Mouse (Mus musculus) hindbrain, embryonic 16.5 days (tissue): ENCODE measurements around the gene Retreg1. TPM values are rescaled to one million over a fixed set of nuclear protein-coding genes. Genes with fewer than 3 reads are reported as not detected.
A peak's percentile ranks its signal among the peaks of the same experiment; 100 is the strongest.

Source experiments
- ATAC-seq: fragments of 200-750 bp; cut with Nextera tagmentation; 2 replicates; pipeline ENCODE4 v1.8.0; 2017; ENCODE audit warnings: moderate TSS enrichment, moderate library complexity
- H3K27ac ChIP-seq: fragments of 300-500 bp; sonication (generic); 2 replicates; pipeline ENCODE4 v1.5.1; 2014; ENCODE audit warnings: low read depth, mild to moderate bottlenecking, control low read depth, low read length, moderate library complexity
- H3K27me3 ChIP-seq: fragments of 300-500 bp; sonication (generic); replicated peaks from 2 replicates; pipeline ENCODE4 v1.6.1; 2014; ENCODE audit warnings: low read length; ENCODE audit not compliant: control insufficient read depth, insufficient read depth
- H3K36me3 ChIP-seq: fragments of 300-500 bp; sonication (generic); 2 replicates; pipeline ENCODE4 v1.6.1; 2014; ENCODE audit warnings: mild to moderate bottlenecking, low read length, moderate library complexity, mixed read lengths; ENCODE audit not compliant: control insufficient read depth, insufficient read depth
- H3K4me1 ChIP-seq: fragments of 300-500 bp; sonication (generic); 2 replicates; pipeline ENCODE4 v1.6.1; 2014; ENCODE audit warnings: low read depth, low read length; ENCODE audit not compliant: control insufficient read depth, insufficient read depth
- H3K4me2 ChIP-seq: fragments of 300-500 bp; sonication (generic); 2 replicates; pipeline ENCODE4 v1.6.1; 2014; ENCODE audit warnings: mild to moderate bottlenecking, low read length, control low read depth, moderate library complexity
- H3K4me3 ChIP-seq: fragments of 300-500 bp; sonication (generic); 2 replicates; pipeline ENCODE4 v1.5.1; 2014; ENCODE audit warnings: mild to moderate bottlenecking, low read length, control low read depth, moderate library complexity
- H3K9ac ChIP-seq: fragments of 300-500 bp; sonication (generic); 2 replicates; pipeline ENCODE4 v1.6.1; 2014; ENCODE audit warnings: low read depth, mild to moderate bottlenecking, control low read depth, low read length, moderate library complexity
- H3K9me3 ChIP-seq: fragments of 300-500 bp; sonication (generic); 2 replicates; pipeline ENCODE4 v1.6.1; 2014; ENCODE audit warnings: mild to moderate bottlenecking, low read length, moderate library complexity; ENCODE audit not compliant: control insufficient read depth
- WGBS: fragments of 180-500 bp; shearing (Covaris S2); extraction: QIAGEN DNeasy Blood & Tissue Kit; methylation state at CpG from one replicate; pipeline ENCODE4 v1.1.7; 2014; 5-methylcytosine and 5-hydroxymethylcytosine counted together
- polyA plus RNA-seq: library from polyadenylated mRNA; unstranded; fragments of >200 nt; fragmentation: Nextera tagmentation; extraction: Ambion mirVana; gene quantifications from 2 replicates; pipeline ENCODE4 v1.2.1, GENCODE M21; 2015

Gene Retreg1
- polyA plus RNA-seq, 1 experiment from 2014 or later: 19.0 TPM

DNA sequence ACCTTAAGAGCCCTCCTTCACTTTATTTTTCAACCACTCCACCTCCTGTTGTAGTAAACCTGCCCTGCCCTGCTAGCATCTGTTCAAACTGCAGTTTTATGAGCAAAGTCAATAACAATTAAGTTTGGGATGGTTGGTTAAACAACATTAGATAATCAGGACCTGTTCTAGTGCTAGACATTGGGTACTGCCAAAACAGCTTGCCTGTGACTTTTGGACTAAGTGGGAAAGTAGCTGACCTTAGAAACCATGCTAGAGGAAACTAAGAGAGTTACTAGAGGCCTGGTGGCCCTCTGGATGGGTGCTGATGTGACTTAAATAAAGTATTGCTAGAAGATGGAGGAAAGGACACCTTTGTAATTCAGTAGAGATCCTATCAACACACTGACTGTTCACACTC, 21.0 kb upstream of the Retreg1 start:
- no peak for ATAC-seq
- H3K36me3 ChIP-seq: no peaks in the 10 kb centered on the region
- H3K27ac ChIP-seq: no peak overlapping the region
- H3K4me2 ChIP-seq: no peak overlapping the region
- no peak overlapping the region for H3K9ac ChIP-seq
- H3K4me1 ChIP-seq: no peaks in the 10 kb centered on the region
- no peaks in the 10 kb centered on the region for H3K27me3 ChIP-seq
- H3K4me3 ChIP-seq: no peak overlapping the region
- H3K9me3 ChIP-seq: no peaks in the 10 kb centered on the region

DNA sequence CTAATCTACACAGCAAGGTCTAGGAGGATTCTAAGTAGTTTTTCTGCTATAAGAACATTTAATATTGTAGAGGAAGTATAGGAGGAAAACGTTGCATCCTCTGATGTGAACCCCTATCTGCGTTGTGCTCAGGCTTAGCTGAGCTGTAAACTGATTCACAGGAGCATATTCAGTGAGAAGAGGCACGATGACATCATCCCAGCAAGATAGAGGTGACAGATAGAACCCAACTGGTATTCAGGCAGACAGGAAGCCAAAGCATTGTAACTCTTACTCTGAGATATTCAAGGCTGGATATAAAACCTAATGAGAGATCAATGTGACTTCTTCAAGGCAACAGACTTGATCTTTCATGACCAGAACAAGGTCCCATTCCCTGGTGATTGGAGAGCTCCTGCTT, 20.3 kb upstream of the Retreg1 start:
- Histone ChIP-seq H3K27me3 (no peaks in the 10 kb centered on the region), H3K36me3 (no peaks in the 10 kb centered on the region), H3K4me3 (no peak overlapping the region), H3K27ac (no peak overlapping the region), H3K4me2 (no peak overlapping the region), H3K4me1 (no peaks in the 10 kb centered on the region), H3K9ac (no peak overlapping the region), H3K9me3 (no peaks in the 10 kb centered on the region)
- WGBS: 60% methylated on average over 3 of the region's 3 CpGs
- no peak for ATAC-seq

DNA sequence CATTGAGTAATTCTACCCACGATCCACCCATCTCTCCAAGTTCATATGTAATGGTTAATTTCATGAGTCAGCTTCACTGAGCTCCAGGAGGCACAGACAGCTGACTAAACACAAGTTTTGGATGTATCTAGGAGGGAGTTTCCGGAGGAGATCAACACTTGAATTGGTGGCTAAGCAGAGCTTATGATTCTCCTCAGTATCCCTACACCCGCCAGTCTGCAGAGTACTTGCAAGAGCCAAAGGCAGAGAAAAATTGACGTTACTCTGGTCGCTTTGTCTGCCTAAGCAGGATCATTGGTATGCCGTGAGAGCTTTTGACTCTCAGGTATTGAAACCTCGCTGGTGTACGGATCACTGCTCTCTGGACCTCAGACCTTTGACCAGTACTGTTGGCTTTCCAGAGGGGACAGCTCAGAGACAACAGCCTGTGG, 16.4 kb upstream of the Retreg1 start:
- Histone ChIP-seq H3K4me2 (no peak overlapping the region), H3K9me3 (no peaks in the 10 kb centered on the region), H3K9ac (no peak overlapping the region), H3K27me3 (no peaks in the 10 kb centered on the region), H3K36me3 (no peaks in the 10 kb centered on the region), H3K27ac (no peak overlapping the region), H3K4me1 (no peaks in the 10 kb centered on the region), H3K4me3 (no peak overlapping the region)
- 84% methylated on average over 8 of the region's 8 CpGs for WGBS
- no peak for ATAC-seq

DNA sequence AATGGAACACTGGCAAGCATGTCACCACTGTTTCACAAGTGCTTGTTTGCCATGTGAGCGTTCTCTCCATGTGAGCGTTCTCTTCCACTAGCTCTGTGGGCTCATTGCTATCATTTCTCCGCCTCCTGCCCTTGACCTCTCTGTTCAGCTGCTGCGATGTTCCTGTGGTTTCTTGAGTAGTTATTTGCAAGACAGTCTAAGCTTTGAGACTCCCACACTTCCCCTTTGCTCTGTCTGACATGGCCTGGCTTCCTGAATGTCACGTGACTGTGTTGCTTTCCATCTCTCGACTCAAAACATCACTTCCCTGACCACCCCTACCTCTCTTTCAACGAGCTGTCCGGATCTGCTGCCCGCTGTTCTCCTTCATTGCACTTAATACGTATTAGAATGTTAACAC, 14.5 kb upstream of the Retreg1 start:
- H3K4me1 ChIP-seq: no peaks in the 10 kb centered on the region
- H3K9me3 ChIP-seq: no peaks in the 10 kb centered on the region
- no peaks in the 10 kb centered on the region for H3K36me3 ChIP-seq
- no peak for ATAC-seq
- no peak overlapping the region for H3K4me3 ChIP-seq
- no peak overlapping the region for H3K4me2 ChIP-seq
- WGBS: 84% methylated on average over 10 of the region's 10 CpGs
- H3K9ac ChIP-seq: no peak overlapping the region
- H3K27ac ChIP-seq: no peak overlapping the region
- H3K27me3 ChIP-seq: no peaks in the 10 kb centered on the region

DNA sequence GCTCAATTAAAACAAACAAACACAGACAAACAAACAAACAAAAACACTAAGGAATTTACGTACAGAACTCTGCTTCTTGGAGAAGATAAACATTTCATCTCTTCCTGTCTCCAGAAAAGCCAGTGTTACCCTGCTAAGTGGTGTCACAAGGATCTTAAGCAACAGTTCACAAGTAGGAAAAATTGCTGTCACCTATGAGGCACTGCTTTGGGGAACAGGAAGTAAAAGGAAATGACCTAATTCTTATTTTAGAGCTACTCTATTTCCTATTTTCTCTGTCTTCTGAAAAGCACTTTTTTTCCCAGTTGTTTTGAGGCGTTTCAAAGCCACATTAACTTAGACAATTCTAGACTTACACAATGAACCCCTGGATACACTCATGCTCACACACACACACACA, 12.6 kb upstream of the Retreg1 start:
- WGBS: 86% methylated on average over 2 of the region's 2 CpGs
- no peak overlapping the region for H3K27ac ChIP-seq
- no peak overlapping the region for H3K9ac ChIP-seq
- H3K4me3 ChIP-seq: no peak overlapping the region
- no peaks in the 10 kb centered on the region for H3K27me3 ChIP-seq
- H3K36me3 ChIP-seq: no peaks in the 10 kb centered on the region
- no peak for ATAC-seq
- H3K9me3 ChIP-seq: no peaks in the 10 kb centered on the region
- H3K4me1 ChIP-seq: no peaks in the 10 kb centered on the region
- H3K4me2 ChIP-seq: no peak overlapping the region

DNA sequence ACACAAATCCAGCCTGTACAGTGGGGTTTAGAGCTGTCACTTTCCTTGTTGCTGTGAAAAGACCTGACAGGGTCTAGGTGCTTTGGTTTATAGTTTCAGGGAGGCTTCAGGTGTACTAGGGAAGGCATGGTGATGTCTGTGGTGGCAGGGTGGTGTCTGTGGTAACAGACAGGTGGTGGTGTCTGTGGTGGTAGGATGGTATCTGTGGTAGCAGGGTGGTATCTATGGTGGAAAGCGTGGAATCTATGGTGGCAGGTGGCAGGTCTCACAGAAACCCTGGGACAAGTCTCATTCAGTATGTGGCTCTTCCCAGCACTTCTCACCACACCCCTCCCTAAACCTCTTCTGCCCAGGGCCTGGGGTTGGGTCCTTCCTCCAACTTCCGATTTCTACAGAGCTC, 8.7 kb upstream of the Retreg1 start:
- Histone ChIP-seq H3K4me1 (no peaks in the 10 kb centered on the region), H3K27me3 (no peaks in the 10 kb centered on the region), H3K4me3 (no peak overlapping the region), H3K27ac (no peak overlapping the region), H3K9ac (no peak overlapping the region), H3K9me3 (no peaks in the 10 kb centered on the region), H3K4me2 (no peak overlapping the region), H3K36me3 (no peaks in the 10 kb centered on the region)
- 100% methylated on average over 2 of the region's 2 CpGs for WGBS
- no peak for ATAC-seq

DNA sequence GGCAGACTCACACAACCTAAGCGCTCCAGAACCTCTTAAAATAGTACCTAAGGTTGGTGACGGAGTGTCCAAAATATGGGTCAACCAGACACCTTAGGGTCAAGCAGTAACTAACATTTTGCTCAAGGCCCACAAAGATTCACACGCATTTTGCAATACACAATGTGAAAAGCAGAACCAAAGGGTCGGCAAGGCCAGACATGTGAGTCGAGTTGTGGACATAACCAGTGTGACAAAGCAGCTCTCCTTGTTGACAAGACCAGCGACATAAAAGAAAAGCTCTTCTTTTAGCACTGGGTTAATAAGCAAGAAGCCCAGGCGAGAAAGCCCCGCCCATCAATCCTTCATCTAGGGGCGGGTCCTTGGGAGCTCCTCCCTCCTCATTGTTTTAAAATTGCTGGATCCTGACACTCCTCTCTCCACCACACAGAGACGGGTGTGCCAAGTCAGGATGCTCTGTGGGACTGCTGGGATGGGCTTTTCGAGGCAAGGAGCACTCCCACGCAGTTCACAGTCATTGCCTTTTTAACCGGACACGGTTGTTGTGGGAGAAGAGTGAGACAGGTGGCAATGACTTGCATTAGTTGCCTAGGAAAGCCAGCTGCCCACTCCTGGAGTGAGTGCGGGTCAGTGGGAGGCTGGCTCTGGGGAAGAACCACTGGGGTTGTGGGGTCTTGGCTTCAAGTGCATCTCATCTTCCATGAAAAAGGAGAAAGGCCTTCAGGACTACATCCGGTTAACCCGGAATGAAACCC, 7.9 kb upstream of the Retreg1 start:
- 83% methylated on average over 17 of the region's 17 CpGs for WGBS

DNA sequence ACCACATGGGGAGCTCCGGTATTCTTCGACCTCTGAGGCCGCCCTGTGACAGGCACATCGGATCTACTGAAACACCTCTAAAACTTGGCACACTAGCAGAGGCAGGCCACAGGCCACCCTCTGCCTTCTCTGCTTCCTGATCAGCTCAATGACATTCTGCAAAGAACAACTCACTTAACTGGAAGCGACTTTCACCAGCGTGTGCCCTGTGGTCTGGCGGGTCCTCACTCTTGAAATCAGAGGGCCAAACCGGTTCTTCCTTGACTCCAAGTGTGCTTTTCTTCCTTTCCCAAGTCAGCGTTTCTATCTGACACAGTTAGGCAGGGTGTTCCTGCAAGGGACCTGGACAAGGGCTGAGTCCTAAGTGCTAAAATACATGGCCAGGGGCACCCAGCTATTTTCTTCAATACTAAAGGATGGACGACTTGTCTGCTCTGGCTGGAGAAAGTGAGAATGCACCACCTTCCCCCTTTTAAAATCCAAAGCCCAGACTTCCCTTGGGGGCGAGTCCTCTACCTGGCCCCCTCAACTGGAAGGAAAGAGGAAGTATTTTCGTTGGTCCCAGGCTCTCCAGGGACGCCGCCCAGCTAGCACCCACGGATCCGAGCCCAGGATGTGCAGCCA, 406 bp upstream of the Retreg1 start:
- Histone ChIP-seq H3K27me3 (0 out of 2 replicates have a peak, but pooled peaks cover 3% of the 10 kb centered on the region), H3K4me1 (peaks cover 17% of the 10 kb centered on the region), H3K27ac (peak overlapping the region; percentile 76; the same call in 1 of the 2 replicates), H3K36me3 (no peaks in the 10 kb centered on the region), H3K9me3 (no peaks in the 10 kb centered on the region), H3K4me3 (peak overlapping the region; percentile 96), H3K4me2 (peak overlapping the region; percentile 97), H3K9ac (peak overlapping the region; percentile 98)
- peak; percentile 37 for ATAC-seq
- 13% methylated on average over 16 of the region's 16 CpGs for WGBS

More for the DNA sequence above, 7.9 kb upstream of the Retreg1 start:
- no peak for ATAC-seq
- Histone ChIP-seq H3K9me3 (no peaks in the 10 kb centered on the region), H3K9ac (no peak overlapping the region), H3K27me3 (no peaks in the 10 kb centered on the region), H3K36me3 (no peaks in the 10 kb centered on the region), H3K4me1 (no peaks in the 10 kb centered on the region), H3K27ac (no peak overlapping the region), H3K4me2 (no peak overlapping the region), H3K4me3 (no peak overlapping the region)

DNA sequence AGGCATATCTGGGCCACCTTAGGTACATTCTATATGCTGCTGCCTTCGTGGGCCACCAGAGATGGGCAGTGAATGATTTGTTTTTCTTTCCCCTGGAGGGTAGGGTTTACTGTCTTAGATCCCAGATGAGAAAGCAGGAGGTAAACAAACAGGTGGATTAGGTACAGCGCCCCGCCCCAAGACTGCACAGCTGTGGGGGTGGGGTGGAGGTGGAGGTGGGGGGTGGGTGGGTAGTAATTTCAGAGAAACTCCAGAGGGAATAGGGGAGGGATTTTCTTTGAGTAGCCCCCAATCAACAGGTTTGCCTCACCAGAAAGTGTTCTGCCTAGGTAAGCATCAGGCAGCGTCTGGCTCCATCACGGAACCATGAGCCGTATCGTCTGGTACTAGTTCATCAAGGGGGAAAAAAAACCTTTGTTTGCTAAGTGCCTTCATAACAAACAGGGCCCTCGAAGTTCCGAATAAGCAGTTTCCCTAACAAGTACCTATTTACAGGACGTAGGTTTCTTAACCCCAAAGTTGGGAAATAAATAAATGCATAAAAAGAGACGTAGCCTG, 1.1 kb downstream of the Retreg1 start:
- H3K36me3 ChIP-seq: no peaks in the 10 kb centered on the region
- H3K4me1 ChIP-seq: peaks cover 17% of the 10 kb centered on the region
- no peak overlapping the region for H3K27ac ChIP-seq
- peak; percentile 13; the same call in 1 of the 2 replicates for ATAC-seq
- 0 out of 2 replicates have a peak, but pooled peaks cover 3% of the 10 kb centered on the region for H3K27me3 ChIP-seq
- 14% methylated on average over 11 of the region's 11 CpGs for WGBS
- peak overlapping the region; percentile 97 for H3K4me2 ChIP-seq
- H3K4me3 ChIP-seq: peak overlapping the region; percentile 96
- H3K9me3 ChIP-seq: no peaks in the 10 kb centered on the region
- peak overlapping the region; percentile 98; the same call in 1 of the 2 replicates for H3K9ac ChIP-seq
